Mouse (Mus musculus): ENCODE results near the gene Krcc1. TPM values are rescaled to one million over a fixed set of nuclear protein-coding genes. Genes with fewer than 3 reads are reported as not detected.

Gene Krcc1
- 47.0 and 49.2 TPM in 2 replicates for polyA plus RNA-seq (2015; fragmentation: Nextera tagmentation; extraction: Ambion mirVana)

DNA sequence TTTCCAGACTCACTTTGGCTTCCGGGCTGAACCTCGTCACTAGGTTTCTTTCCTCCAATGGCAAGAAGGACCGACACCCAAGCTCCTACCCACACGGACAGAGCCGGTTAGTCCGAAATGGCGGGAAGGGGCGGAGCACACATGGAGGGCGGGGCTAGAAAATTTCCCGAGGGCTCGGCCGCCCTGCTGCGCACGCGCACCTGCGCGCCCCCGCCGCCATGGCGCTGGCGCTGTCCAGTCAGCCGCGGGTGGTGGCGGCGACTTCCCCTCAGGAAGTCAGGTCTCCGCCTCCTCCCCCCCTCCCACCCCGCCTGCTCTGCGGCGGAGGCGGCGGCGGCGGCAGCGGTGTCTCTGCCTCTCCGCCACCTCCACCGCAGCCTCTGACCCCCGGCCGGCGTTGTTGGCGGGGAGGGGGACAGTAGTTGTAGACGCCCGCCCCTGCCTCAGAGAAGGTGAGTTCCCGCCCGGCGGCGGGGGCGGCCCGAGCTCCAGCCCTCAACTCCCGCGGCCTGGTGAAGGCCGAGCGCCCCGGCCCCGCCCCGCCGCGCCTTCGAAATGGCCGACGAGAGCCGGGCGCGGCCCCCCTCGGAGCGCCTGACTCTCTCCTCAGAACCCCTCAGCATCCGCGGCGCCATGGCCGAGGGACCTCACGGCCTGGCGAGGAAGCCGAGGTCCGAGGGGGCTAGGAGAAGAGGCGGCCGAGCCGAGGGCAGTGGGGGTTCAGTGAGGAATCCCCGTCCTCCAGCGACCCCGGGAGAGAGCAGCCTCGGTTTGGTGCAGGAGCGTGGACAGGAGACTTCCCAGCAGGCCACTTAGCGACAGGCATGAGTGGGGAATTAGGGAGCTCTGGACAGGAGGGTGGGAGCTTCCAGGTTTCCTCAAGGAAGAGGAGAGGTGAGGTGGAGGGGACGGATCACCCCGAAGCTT is at the start of gene Krcc1:
Gene Krcc1, plus strand, starts transcription at position 289 of the 927 bp plus-strand sequence.
- ATAC-seq (peak; percentile 93), DNase-seq (peak; percentile 98)
- Histone ChIP-seq H3K4me2 (ENCODE audit: low read depth, low read length) (peak within 1 kb of the TSS; percentile 75), H3K4me3 (ENCODE audit: low read depth, low read length) (peak within 1 kb of the TSS; percentile 89), H3K4me1 (ENCODE audit: insufficient read depth) (peaks cover 28% of the 10 kb centered on the region), H3K27me3 (ENCODE audit: insufficient read depth, low read length) (no peaks in the 10 kb centered on the region), H3K36me3 (replicated peaks; ENCODE audit: insufficient read depth, low read length) (no peaks in the 10 kb centered on the region), H3K27ac (ENCODE audit: low read depth) (peak within 1 kb of the TSS; percentile 98), H3K9me3 (ENCODE audit: low read length) (no peaks in the 10 kb centered on the region), H3K9ac (replicated peaks) (peak within 1 kb of the TSS; percentile 96)
- WGBS (ENCODE audit: insufficient replicate concordance): under 1% methylated on average over 56 of the region's 84 CpGs
- TF ChIP-seq EP300 (IDR thresholded peaks at IDR 0.05; ENCODE audit: low read depth) (no peak), CTCF (IDR thresholded peaks at IDR 0.05; ENCODE audit: low read depth) (0 out of 2 replicates have a peak, but pooled peaks have one; percentile 13)

DNA sequence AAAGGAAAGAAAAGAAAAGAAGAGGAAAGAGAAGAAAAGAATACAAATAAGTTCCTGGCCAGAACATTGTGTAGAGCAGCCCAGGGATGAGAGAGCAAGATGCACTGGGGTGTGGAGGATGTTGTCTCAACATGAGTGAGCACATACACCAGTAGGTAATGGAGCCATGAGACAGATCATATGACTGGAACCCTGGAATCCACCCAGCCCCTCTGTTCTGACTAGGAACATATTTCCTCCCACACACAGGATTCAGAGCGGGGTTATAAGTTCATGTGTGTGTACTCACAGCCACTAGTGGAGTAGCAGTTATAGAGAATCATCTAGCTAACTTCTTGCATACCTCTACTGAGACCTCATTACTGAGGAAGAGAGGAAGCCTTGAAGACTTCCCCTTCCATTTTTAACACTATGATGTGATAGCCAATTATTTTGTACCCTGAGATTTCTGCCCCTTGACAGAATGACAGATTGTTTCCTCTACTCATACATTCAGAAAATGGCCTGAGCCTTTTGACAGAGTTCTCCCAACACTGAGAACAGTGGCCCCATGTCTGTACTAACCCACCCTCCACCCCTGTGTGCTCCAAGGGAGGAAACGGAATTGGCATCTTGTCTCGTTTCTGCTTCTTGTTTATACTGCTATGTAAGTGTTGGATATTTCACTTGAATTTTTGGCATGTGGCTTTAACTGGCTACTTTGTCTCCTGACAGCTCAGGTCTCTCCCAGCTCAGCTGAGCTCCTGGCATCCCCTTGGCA is 47.1 kb upstream of the Krcc1 start:
- no peak for ATAC-seq
- Histone ChIP-seq H3K27ac (ENCODE audit: low read depth) (no peak overlapping the region), H3K4me3 (ENCODE audit: low read depth, low read length) (no peak overlapping the region), H3K9ac (replicated peaks) (no peak overlapping the region), H3K9me3 (ENCODE audit: low read length) (no peaks in the 10 kb centered on the region), H3K27me3 (ENCODE audit: insufficient read depth, low read length) (no peaks in the 10 kb centered on the region), H3K4me1 (ENCODE audit: insufficient read depth) (0 out of 2 replicates have a peak, but pooled peaks cover 6% of the 10 kb centered on the region), H3K4me2 (ENCODE audit: low read depth, low read length) (no peak overlapping the region), H3K36me3 (replicated peaks; ENCODE audit: insufficient read depth, low read length) (no peaks in the 10 kb centered on the region)
- no peak for TF ChIP-seq EP300 (IDR thresholded peaks at IDR 0.05; ENCODE audit: low read depth)
- no peak for TF ChIP-seq CTCF (IDR thresholded peaks at IDR 0.05; ENCODE audit: low read depth)
- DNase-seq: no peak
- 43% methylated on average over 3 of the region's 3 CpGs for WGBS (ENCODE audit: insufficient replicate concordance)

DNA sequence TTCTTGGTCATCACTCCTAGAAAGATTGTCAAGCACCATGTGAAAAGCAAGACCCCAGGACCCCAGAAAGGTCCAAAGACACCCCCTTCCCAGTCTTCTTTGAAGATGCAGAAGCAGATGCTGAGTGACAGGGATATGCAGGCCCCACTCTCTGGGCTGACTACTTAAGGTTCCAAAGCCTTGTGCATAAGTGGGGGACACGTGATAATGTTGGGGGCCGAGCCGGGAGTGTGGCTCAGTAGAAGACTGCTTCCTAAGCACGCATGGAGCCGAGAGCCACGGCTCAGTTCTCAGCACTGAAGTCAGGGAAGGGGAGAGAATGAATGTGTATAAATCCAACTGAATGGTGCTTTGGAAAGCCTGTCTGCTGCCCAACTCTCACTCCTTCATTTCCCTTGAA is 44.9 kb upstream of the Krcc1 start:
- H3K4me3 ChIP-seq (ENCODE audit: low read depth, low read length): no peak overlapping the region
- H3K36me3 ChIP-seq (replicated peaks; ENCODE audit: insufficient read depth, low read length): no peaks in the 10 kb centered on the region
- no peak overlapping the region for H3K9ac ChIP-seq (replicated peaks)
- DNase-seq: no peak
- WGBS (ENCODE audit: insufficient replicate concordance): 64% methylated on average over 6 of the region's 6 CpGs
- no peak for ATAC-seq
- 0 out of 2 replicates have a peak, but pooled peaks cover 6% of the 10 kb centered on the region for H3K4me1 ChIP-seq (ENCODE audit: insufficient read depth)
- no peak overlapping the region for H3K4me2 ChIP-seq (ENCODE audit: low read depth, low read length)
- H3K9me3 ChIP-seq (ENCODE audit: low read length): no peaks in the 10 kb centered on the region
- no peaks in the 10 kb centered on the region for H3K27me3 ChIP-seq (ENCODE audit: insufficient read depth, low read length)
- TF ChIP-seq EP300 (IDR thresholded peaks at IDR 0.05; ENCODE audit: low read depth) (no peak), CTCF (IDR thresholded peaks at IDR 0.05; ENCODE audit: low read depth) (no peak)
- no peak overlapping the region for H3K27ac ChIP-seq (ENCODE audit: low read depth)

DNA sequence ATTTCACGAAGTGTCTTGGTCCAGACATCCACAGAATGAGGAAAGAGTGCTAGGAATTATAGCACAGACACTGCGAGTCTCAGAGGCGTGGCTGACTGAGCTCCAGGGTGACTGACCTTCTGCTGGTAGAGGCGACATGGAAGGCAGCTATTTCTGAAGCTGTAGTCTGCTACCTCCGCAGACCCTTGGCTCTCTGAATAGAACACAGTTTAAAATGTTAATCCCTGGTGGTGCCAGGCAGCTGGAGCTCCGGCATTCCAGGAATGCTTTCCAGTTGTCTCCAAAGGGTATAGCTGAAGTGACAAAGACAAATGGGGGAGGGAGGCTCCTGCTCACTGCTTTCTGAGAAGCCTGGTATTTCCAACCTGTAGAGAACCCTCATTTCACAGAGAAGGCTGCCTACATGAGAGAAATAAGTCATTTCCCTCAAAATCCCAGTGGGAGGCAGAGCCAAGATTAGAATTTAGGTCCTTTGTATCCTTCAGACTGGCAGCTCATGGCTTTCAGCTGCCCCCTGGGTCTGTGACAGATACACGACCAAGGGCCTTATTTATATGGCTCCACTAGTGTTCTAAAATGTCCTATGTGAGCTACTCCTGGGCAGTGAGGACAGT is 44.2 kb upstream of the Krcc1 start:
- H3K4me1 ChIP-seq (ENCODE audit: insufficient read depth): 0 out of 2 replicates have a peak, but pooled peaks cover 6% of the 10 kb centered on the region
- no peaks in the 10 kb centered on the region for H3K9me3 ChIP-seq (ENCODE audit: low read length)
- WGBS (ENCODE audit: insufficient replicate concordance): 45% methylated on average over 7 of the region's 7 CpGs
- TF ChIP-seq CTCF (IDR thresholded peaks at IDR 0.05; ENCODE audit: low read depth) (no peak), EP300 (IDR thresholded peaks at IDR 0.05; ENCODE audit: low read depth) (no peak)
- H3K27ac ChIP-seq (ENCODE audit: low read depth): no peak overlapping the region
- no peak overlapping the region for H3K9ac ChIP-seq (replicated peaks)
- no peaks in the 10 kb centered on the region for H3K36me3 ChIP-seq (replicated peaks; ENCODE audit: insufficient read depth, low read length)
- DNase-seq (no peak), ATAC-seq (no peak)
- H3K4me3 ChIP-seq (ENCODE audit: low read depth, low read length): no peak overlapping the region
- H3K4me2 ChIP-seq (ENCODE audit: low read depth, low read length): no peak overlapping the region
- H3K27me3 ChIP-seq (ENCODE audit: insufficient read depth, low read length): no peaks in the 10 kb centered on the region

DNA sequence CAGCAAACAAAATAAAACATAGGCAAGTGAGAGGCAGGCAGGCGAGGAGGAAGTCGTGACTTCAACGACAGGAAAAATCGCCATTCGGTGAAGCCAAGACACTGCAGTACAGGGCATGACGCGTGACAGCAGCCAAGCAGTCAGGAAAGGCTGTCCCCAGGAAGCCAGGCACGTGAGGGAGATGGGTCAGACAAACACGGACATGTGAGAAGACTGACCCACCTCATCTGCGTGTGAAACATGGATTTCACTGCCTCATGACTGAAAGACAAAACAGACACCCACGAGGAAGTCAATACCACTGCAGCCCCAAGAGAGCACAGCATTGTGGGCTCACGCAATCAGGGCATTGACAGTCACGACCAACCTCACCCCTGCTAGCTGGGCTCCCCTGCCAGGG is 36.4 kb upstream of the Krcc1 start:
- peak overlapping the region; percentile 82 for H3K27ac ChIP-seq (ENCODE audit: low read depth)
- H3K9me3 ChIP-seq (ENCODE audit: low read length): no peaks in the 10 kb centered on the region
- peak; percentile 47 for ATAC-seq
- peak; percentile 28 for DNase-seq
- H3K36me3 ChIP-seq (replicated peaks; ENCODE audit: insufficient read depth, low read length): no peaks in the 10 kb centered on the region
- no peak overlapping the region for H3K4me3 ChIP-seq (ENCODE audit: low read depth, low read length)
- H3K4me2 ChIP-seq (ENCODE audit: low read depth, low read length): no peak overlapping the region
- H3K27me3 ChIP-seq (ENCODE audit: insufficient read depth, low read length): no peaks in the 10 kb centered on the region
- H3K4me1 ChIP-seq (ENCODE audit: insufficient read depth): peaks cover 7% of the 10 kb centered on the region
- WGBS (ENCODE audit: insufficient replicate concordance): 35% methylated on average over 13 of the region's 13 CpGs
- no peak for TF ChIP-seq EP300 (IDR thresholded peaks at IDR 0.05; ENCODE audit: low read depth)
- TF ChIP-seq CTCF (IDR thresholded peaks at IDR 0.05; ENCODE audit: low read depth): no peak
- no peak overlapping the region for H3K9ac ChIP-seq (replicated peaks)
